Mouse (Mus musculus) adrenal gland, adult 18-20 months (tissue): ENCODE measurements at regions not wholly inside any gene's neighbourhood (a gene's known extent, or its start where the extent isn't known, plus 50 kb on each side); places are given as distances from the start of the nearest gene placed in this dataset.
A peak's percentile ranks its signal among the peaks of the same experiment; 100 is the strongest.
"Not testable (repeated sequence)": the region's sequence is repeated elsewhere in the genome, so short reads cannot be mapped to it uniquely, and the experiment has no call there.

Experiments
- DNase-seq, 2 experiments: peaks; one replicate each; pipeline ENCODE4 v3.0.0; 2021 to 2022; ENCODE audit warnings: low spot score in 2 of 2
- microRNA-seq, 2 experiments: library from miRNA; unstranded; fragments of <30 nt; microRNA quantifications; one replicate each; pipeline ENCODE4 v1.2.0; 2021; ENCODE audit warnings: borderline number of aligned reads in 2 of 2

GRCm38 (mm10) chr19:9338971-9339370, 203.5 kb upstream of the Asrgl1 start:
- peak in 1 of 2 experiments; percentile 1 for DNase-seq

DNA sequence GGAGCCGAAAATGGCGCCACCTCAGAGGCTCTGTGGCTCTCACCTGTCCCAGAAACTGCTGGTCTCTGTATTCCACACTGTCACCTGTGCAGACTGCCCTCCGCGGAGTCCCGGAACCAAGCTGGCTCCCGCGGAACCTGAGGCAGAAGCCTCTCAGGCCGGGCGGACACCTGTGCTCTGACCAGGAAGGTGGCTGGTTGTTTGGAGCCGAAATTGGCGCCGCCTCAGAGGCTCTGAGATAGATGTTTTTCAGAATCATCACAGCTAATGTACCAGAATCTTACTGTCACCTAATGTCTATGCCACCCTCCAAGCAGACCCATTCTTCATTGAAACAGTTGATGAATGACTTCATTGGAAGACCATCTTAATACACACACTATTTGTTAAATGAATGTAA, 202.0 kb upstream of the Asrgl1 start:
- not testable (repeated sequence) for DNase-seq

- not testable (repeated sequence) for DNase-seq
Observed at GRCm38 (mm10) chr19:9317932-9318331, 182.5 kb upstream of the Asrgl1 start.

DNA sequence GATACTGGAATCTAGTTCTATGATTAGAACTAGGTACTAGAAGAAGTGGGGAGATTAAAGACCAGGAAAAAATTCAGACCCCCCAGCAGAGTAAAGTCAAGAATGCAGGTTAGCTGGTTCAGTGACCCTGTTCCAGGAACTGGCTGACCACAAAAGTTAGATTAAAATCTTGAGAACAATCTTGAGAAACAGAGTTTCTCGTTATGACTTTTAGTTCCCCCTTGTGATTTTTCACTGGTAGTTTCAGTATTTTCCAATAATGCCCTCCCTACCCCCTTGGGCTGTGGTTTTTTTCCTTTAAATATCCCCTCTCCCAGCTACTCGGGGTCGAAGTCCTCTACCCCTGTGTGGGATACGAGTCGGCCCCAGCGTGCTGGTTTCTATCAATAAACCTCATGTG, 180.7 kb upstream of the Asrgl1 start:
- DNase-seq: not testable (repeated sequence)

DNA sequence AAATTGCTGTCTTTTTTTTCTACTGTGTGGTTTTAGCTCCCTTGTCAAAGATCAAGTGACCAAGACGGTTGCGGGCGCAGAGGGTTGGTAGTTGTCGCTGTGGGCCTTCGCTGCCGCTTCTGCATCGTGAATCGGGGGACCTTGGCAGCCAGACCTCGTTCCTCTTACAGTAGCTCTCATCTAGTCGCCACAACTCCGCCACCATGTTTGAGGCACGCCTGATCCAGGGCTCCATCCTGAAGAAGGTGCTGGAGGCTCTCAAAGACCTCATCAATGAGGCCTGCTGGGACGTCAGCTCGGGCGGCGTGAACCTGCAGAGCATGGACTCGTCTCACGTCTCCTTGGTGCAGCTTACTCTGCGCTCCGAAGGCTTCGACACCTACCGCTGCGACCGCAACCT, 147.7 kb upstream of the Asrgl1 start:
- peak; percentile 18 to 22 for DNase-seq

DNA sequence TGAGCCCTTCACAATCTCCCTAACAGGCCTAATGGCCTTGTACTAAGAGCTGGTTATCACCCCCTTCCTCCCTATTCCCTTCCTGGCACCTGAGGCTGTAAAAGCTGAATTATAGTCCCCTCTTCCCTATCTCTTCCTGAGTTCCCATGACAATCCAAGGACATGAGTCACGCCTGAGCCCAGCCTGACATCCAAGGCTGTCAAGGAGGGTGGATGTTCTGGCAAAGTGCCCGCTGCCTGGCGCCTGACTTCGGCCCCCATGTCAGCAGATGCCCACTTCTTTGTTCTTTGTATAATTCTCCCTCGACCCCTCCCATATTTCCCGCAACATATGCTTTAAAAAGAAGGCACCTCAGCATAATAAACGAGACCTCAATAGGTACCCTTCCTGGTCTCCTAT, 99.2 kb upstream of the Asrgl1 start:
- peak in 1 of 2 experiments; percentile 15 for DNase-seq

Small RNA genes in the stretch of these regions (microRNA-seq; reads per million reads assigned to microRNA genes)
- gene Gm24543: 0 reads per million in 2 experiments
